Mouse (Mus musculus): Measurements from ENCODE around the gene Cyp2d26.

The Cyp2d26 gene

GRCm38 (mm10) chr15:82748141-82748540 is 46.0 kb downstream of the Cyp2d26 start:
- DNase-seq: no peak

- no peak for DNase-seq
These were observed 46.6 kb downstream of the Cyp2d26 start for GRCm38 (mm10) chr15:82747516-82747915.

All from layer of hippocampus, adult 9-11 months (tissue).